Mouse (Mus musculus): ENCODE data around the gene Kdelr3.

Kdelr3 gene

GRCm38 (mm10) chr15:79516171-79517096, at the start of gene Kdelr3:
Gene Kdelr3 (plus strand): TSS chr15:79516411.
- DNase-seq, result peak; percentile 86 to 93

- DNase-seq, result peak; percentile 86 to 92
Observed at GRCm38 (mm10) chr15:79466601-79467286, 49.5 kb upstream of the Kdelr3 start.

- no peak for DNase-seq
Observed at GRCm38 (mm10) chr15:79469577-79469976, 46.6 kb upstream of the Kdelr3 start.

- DNase-seq, result no peak
Observed at GRCm38 (mm10) chr15:79470583-79470982, 45.6 kb upstream of the Kdelr3 start.

GRCm38 (mm10) chr15:79471095-79471494, 45.1 kb upstream of the Kdelr3 start:
- DNase-seq, result no peak

GRCm38 (mm10) chr15:79473042-79473441, 43.2 kb upstream of the Kdelr3 start:
- no peak for DNase-seq

GRCm38 (mm10) chr15:79473638-79474355, 42.4 kb upstream of the Kdelr3 start:
- no peak for DNase-seq

GRCm38 (mm10) chr15:79477227-79477626, 39.0 kb upstream of the Kdelr3 start:
- DNase-seq, result no peak

- peak in 1 of 2 experiments; percentile 15 for DNase-seq
Observed at GRCm38 (mm10) chr15:79481181-79481688, 35.0 kb upstream of the Kdelr3 start.

- no peak for DNase-seq
Observed at GRCm38 (mm10) chr15:79489463-79489862, 26.7 kb upstream of the Kdelr3 start.

GRCm38 (mm10) chr15:79493527-79493926, 22.7 kb upstream of the Kdelr3 start:
- DNase-seq, result no peak

GRCm38 (mm10) chr15:79500110-79500509, 16.1 kb upstream of the Kdelr3 start:
- no peak for DNase-seq

- DNase-seq, result no peak
Observed at GRCm38 (mm10) chr15:79502891-79503341, 13.3 kb upstream of the Kdelr3 start.

GRCm38 (mm10) chr15:79503438-79503837, 12.8 kb upstream of the Kdelr3 start:
- no peak for DNase-seq

- DNase-seq, result no peak
Observed at GRCm38 (mm10) chr15:79504707-79505452, 11.3 kb upstream of the Kdelr3 start, which contains the start of gene Kcnj4. Gene Kcnj4 (minus strand): TSS chr15:79505241.

- DNase-seq, result peak; percentile 62 to 67
Observed at GRCm38 (mm10) chr15:79505616-79506283, 10.5 kb upstream of the Kdelr3 start.

- DNase-seq, result no peak
Observed at GRCm38 (mm10) chr15:79506460-79506859, 9.8 kb upstream of the Kdelr3 start.

GRCm38 (mm10) chr15:79507055-79507828, 9.0 kb upstream of the Kdelr3 start:
- DNase-seq, result no peak

- DNase-seq, result no peak
Observed at GRCm38 (mm10) chr15:79509998-79510397, 6.2 kb upstream of the Kdelr3 start.

- DNase-seq, result no peak
Observed at GRCm38 (mm10) chr15:79510425-79510824, 5.8 kb upstream of the Kdelr3 start.

All from lung, postnatal 4 days (tissue).